Comparison of ENCODE assay signal across 9 mouse cellular contexts in the genomic region with DNA sequence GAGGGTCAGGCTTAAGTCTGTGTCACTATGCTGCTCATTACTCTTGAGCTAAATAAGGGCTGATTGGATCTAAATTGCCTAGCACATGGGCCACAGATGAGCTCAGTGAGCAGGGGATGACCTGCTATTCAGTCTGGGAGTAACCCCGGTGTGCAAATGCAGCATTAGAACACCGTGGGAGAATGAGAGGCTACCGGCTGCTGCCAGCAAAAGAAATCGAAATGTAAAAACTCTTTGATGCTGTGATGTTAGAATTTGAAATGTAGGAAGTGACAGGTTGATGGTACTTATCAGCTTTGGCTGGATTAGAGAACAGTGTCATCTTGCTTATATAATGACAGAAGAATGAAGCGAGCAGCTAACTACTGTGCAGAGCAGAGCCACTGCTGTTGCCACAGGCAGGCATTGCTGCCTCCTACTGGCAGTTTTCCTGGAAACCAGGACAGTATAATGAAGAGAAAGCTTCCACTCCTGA. TPM values are rescaled to one million over a fixed set of nuclear protein-coding genes. Genes with fewer than 3 reads are reported as not detected.
A peak's percentile ranks its signal among the peaks of the same experiment; 100 is the strongest.
DNase-seq lines count a peak whose midpoint lies in the region; ATAC-seq lines count a peak whose summit lies in the region.
"Had no signal": no experiment of that assay in that cellular context is flagged by ENCODE, and none has a peak within 500 bp of the region (broad histone marks: within the 10 kb centered on the region; RNA-seq: fewer than 3 reads in every experiment).

No protein-coding gene starts in this region.

- H3K27me3 ChIP-seq in hindbrain, embryonic 16.5 days (replicated peaks; ENCODE audit: control insufficient read depth, insufficient read depth, low read length): no peaks in the 10 kb centered on the region
- no peaks in the 10 kb centered on the region for H3K27me3 ChIP-seq in neural tube, embryonic 12.5 days (replicated peaks)
- H3K27me3 ChIP-seq in heart, embryonic 10.5 days (ENCODE audit: insufficient read depth, poor library complexity, severe bottlenecking): no peaks in the 10 kb centered on the region
- H3K27me3 ChIP-seq: liver, embryonic 15.5 days had no signal

- H3K4me1 ChIP-seq in hindbrain, embryonic 16.5 days (ENCODE audit: control insufficient read depth, insufficient read depth, low read depth, low read length): peaks cover 4% of the 10 kb centered on the region; the same call in 1 of the 2 replicates
- peaks cover 3% of the 10 kb centered on the region; the same call in 1 of the 2 replicates for H3K4me1 ChIP-seq in neural tube, embryonic 12.5 days
- H3K4me1 ChIP-seq in heart, embryonic 10.5 days: no peaks in the 10 kb centered on the region

- H3K4me2 ChIP-seq in hindbrain, embryonic 16.5 days (ENCODE audit: low read length): peak overlapping the region; percentile 29; the same call in 1 of the 2 replicates
- H3K4me2 ChIP-seq in neural tube, embryonic 12.5 days (replicated peaks): peak overlapping the region; percentile 36; the same call in 1 of the 2 replicates
- H3K4me2 ChIP-seq: liver, embryonic 15.5 days had no signal

- no peaks in the 10 kb centered on the region for H3K9me3 ChIP-seq in hindbrain, embryonic 16.5 days (ENCODE audit: control insufficient read depth, low read length)
- H3K9me3 ChIP-seq in neural tube, embryonic 12.5 days: no peaks in the 10 kb centered on the region
- H3K9me3 ChIP-seq in heart, embryonic 10.5 days: no peaks in the 10 kb centered on the region
- H3K9me3 ChIP-seq: liver, embryonic 15.5 days had no signal

- no peak overlapping the region for H3K9ac ChIP-seq in hindbrain, embryonic 16.5 days (ENCODE audit: low read depth, low read length)
- no peak overlapping the region for H3K9ac ChIP-seq in neural tube, embryonic 12.5 days
- H3K9ac ChIP-seq: liver, embryonic 15.5 days had no signal

- H3K4me3 ChIP-seq in hindbrain, embryonic 16.5 days (ENCODE audit: low read length): 0 out of 2 replicates have a peak overlapping the region, but pooled peaks have one; percentile 9
- no peak overlapping the region for H3K4me3 ChIP-seq in neural tube, embryonic 12.5 days
- H3K4me3 ChIP-seq in heart, embryonic 10.5 days: no peak overlapping the region
- H3K4me3 ChIP-seq: liver, embryonic 15.5 days had no signal

- no peaks in the 10 kb centered on the region for H3K36me3 ChIP-seq in hindbrain, embryonic 16.5 days (ENCODE audit: control insufficient read depth, insufficient read depth, low read length)
- no peaks in the 10 kb centered on the region for H3K36me3 ChIP-seq in neural tube, embryonic 12.5 days
- H3K36me3 ChIP-seq in heart, embryonic 10.5 days: no peaks in the 10 kb centered on the region
- H3K36me3 ChIP-seq: liver, embryonic 15.5 days had no signal

- H3K27ac ChIP-seq in hindbrain, embryonic 16.5 days (ENCODE audit: low read depth, low read length): no peak overlapping the region
- H3K27ac ChIP-seq in neural tube, embryonic 12.5 days: no peak overlapping the region; the same call in 1 of the 2 replicates
- H3K27ac ChIP-seq in heart, embryonic 10.5 days: no peak overlapping the region
- H3K27ac ChIP-seq: liver, embryonic 15.5 days had no signal

- ATAC-seq in hindbrain, embryonic 16.5 days: peak; percentile 98
- peak; percentile 91 for ATAC-seq in neural tube, embryonic 12.5 days (ENCODE audit: low FRiP score, low read depth)

- 24% methylated on average over 5 of the region's 5 CpGs for WGBS in hindbrain, embryonic 16.5 days
- WGBS in neural tube, embryonic 12.5 days: 17% methylated on average over 5 of the region's 5 CpGs
- 74% methylated on average over 5 of the region's 5 CpGs for WGBS in heart, embryonic 10.5 days

- peak; percentile 32 for DNase-seq in urinary bladder, postnatal 14 days (ENCODE audit: low spot score)
- DNase-seq in urinary bladder, postnatal 10 days (ENCODE audit: low spot score): no peak
- DNase-seq in embryo, embryonic 10.5 days (ENCODE audit: low spot score): peak; percentile 31
- DNase-seq in layer of hippocampus, postnatal 36 days: peak; percentile 45 to 52
- DNase-seq in thymus, postnatal 0 days (ENCODE audit: low spot score): no peak
- no peak for DNase-seq in heart, embryonic 10.5 days (ENCODE audit: low spot score)

RNA-seq across cellular contexts. Expression of gene Mms22l, which starts 48.5 kb away (rescaled TPM):
- polyA plus RNA-seq in hindbrain, embryonic 16.5 days (2015; fragmentation: Nextera tagmentation; extraction: Ambion mirVana): 5.6 and 5.7 TPM in 2 replicates
- 1 to 10 TPM; 1.5 TPM for total RNA-seq in layer of hippocampus, postnatal 36 days (2021)
- polyA plus RNA-seq in neural tube, embryonic 12.5 days (2016; fragmentation: Nextera tagmentation; extraction: Ambion mirVana): 23.0 and 24.1 TPM in 2 replicates
- 31.6 and 35.7 TPM in 2 replicates for polyA plus RNA-seq in thymus, postnatal 0 days (2015; fragmentation: Nextera tagmentation; extraction: Ambion mirVana)
- polyA plus RNA-seq in heart, embryonic 10.5 days (2016; fragmentation: Nextera tagmentation; extraction: Ambion mirVana): 31.5 and 34.1 TPM in 2 replicates

Comparison
In these comparisons a context has a peak if more than half of its experiments do, and no peak if none do; other contexts are left out.
1. DNase-seq: peak in urinary bladder, postnatal 14 days (single experiment), embryo, embryonic 10.5 days (single experiment) and layer of hippocampus, postnatal 36 days (2 of 2); none in urinary bladder, postnatal 10 days (single experiment), thymus, postnatal 0 days (single experiment) and heart, embryonic 10.5 days (single experiment).